Mouse (Mus musculus): ENCODE measurements around the gene Pogz. TPM values are rescaled to one million over a fixed set of nuclear protein-coding genes. Genes with fewer than 3 reads are reported as not detected.
"Not testable (repeated sequence)": the region's sequence is repeated elsewhere in the genome, so short reads cannot be mapped to it uniquely, and the experiment has no call there.

Gene Pogz
- total RNA-seq, 2 experiments from 2014 or later, result 54.4 to 62.5 TPM

GRCm38 (mm10) chr3:94917816-94918361, 80.5 kb downstream of the Pogz start:
- DNase-seq, result no peak

- no peak for DNase-seq
Measured at GRCm38 (mm10) chr3:94918845-94919244, 81.5 kb downstream of the Pogz start.

- no peak for DNase-seq
Measured at GRCm38 (mm10) chr3:94921104-94921503, 83.7 kb downstream of the Pogz start.

- DNase-seq, result no peak
Measured at GRCm38 (mm10) chr3:94922333-94922732, 85.0 kb downstream of the Pogz start.

DNA sequence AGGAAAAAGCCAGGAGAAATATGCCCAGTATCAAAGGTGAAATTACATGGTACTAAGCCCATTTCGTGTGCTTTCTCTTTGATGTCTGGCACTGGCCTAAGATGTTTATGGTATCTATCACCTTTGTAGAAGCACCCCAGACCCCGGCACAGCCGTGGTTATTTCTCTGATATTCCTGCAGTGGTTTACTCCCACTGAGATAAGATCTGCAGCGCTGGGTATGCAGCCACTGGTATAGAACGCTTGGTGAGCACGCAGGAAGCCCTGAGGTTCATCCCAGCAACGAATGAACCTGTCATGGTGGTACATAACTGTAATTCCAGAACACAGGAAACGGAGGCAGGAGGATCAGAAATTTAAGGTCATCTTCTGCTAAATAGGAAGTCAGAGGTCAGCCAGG, 87.3 kb downstream of the Pogz start:
- no peak for DNase-seq

DNA sequence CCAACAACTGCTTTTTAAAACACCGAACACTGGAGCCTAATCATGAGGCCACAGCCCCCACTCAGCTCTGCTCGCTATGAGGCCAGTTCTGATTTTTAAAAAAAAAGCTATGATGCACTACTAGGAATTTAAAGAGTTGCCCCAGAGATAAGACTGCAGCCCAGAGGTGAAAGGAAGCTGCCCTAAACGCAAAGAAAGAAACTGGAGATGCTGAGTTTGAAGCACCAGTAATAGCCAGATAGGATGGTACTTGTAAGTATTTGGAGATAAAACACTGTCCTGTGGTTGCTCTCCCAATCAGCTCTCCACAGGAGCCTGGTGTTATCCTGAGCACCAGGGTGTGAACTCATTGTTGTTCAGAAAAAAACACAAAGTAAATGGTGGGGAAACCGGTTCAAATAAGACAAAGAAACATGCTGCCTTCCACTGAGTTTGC, 89.0 kb downstream of the Pogz start:
- not testable (repeated sequence) for DNase-seq

DNA sequence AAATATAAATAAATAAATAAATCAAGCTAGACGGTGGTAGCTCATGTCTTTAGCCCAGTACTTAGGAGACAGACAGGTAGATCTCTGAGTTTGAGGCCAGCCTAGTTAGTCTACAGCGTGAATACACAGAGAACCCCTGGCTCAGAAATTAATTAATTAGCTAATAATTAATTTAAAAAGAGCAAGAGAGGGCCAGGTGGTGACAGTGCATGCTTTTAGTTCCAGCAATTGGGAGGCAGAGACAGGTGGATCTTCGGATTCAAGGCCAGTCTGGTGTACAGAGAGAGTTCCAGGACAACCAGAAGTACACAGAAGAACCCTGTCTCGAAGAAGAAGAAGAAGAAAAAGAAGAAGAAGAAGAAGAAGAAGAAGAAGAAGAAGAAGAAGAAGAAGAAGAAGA, 91.6 kb downstream of the Pogz start:
- DNase-seq, result not testable (repeated sequence)

- not testable (repeated sequence) for DNase-seq
Measured at GRCm38 (mm10) chr3:94930386-94931266, 93.3 kb downstream of the Pogz start.

DNA sequence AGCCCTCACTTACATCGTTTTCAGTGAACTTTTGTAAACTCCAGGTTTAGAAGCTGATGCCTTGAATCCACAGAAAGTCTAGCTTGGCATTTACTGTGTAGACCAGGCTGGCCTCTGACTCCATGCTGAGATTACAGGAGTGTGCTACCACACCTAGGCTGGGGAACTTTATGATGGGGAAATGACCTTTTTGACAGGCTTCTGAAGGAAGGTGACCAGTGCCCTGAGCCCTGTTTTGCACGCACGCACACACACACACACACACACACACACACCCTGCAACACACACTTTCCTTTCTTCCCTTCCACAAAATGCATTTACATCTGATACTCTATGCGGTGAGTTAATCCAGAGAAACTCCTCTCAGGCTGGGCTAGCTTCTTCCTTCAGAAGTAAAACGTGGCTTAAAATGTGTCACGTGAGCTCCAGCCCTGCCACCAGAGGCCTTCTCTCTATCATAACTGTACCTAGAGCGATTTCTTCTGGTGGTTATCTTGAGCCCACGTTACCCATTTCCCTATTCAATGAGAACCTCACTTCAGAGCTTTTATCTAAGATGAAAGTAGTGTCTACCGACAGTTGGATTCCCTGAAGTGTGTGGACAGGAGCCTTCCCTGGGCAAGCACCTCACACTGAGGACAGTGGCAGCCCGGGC, 94.2 kb downstream of the Pogz start:
- not testable (repeated sequence) for DNase-seq

Other genes starting within 250 kb of the Pogz start
- gene Gm10972, start 194.5 kb upstream of the Pogz start, total RNA-seq (2021), result not detected
- gene Tuft1, start 178.7 kb upstream of the Pogz start, total RNA-seq (2021), result 1 to 10 TPM; 2.7 to 2.9 TPM
- gene Selenbp2, start 144.0 kb upstream of the Pogz start, total RNA-seq (2021), result 1 to 10 TPM; 1.7 to 2.6 TPM
- 1 to 10 TPM; 3.2 to 3.6 TPM for gene Cgn, start 51.1 kb upstream of the Pogz start, total RNA-seq (2021)
- 100 to 1,000 TPM; 275 to 292 TPM for gene Psmb4, start 49.4 kb downstream of the Pogz start, total RNA-seq (2021)
- gene Selenbp1, start 95.5 kb downstream of the Pogz start, total RNA-seq (2021), result 10 to 100 TPM in 1 of 2 experiments, 1 to 10 TPM in 1; 9.2 to 10.2 TPM
- 10 to 100 TPM; 23.6 to 26.2 TPM for gene Rfx5, start 116.5 kb downstream of the Pogz start, total RNA-seq (2021)
- 10 to 100 TPM; 55.3 to 61.2 TPM for gene Pi4kb, start 137.2 kb downstream of the Pogz start, total RNA-seq (2021)
- 10 to 100 TPM; 20.3 to 22.4 TPM for gene Zfp687, start 177.9 kb downstream of the Pogz start, total RNA-seq (2021)
- 100 to 1,000 TPM; 148 to 177 TPM for gene Psmd4, start 205.0 kb downstream of the Pogz start, total RNA-seq (2021)